Mouse (Mus musculus) liver, embryonic 13.5 days (tissue): ENCODE measurements at regions not wholly inside any gene's neighbourhood (a gene's known extent, or its start where the extent isn't known, plus 50 kb on each side); places are given as distances from the start of the nearest gene placed in this dataset.
"Not testable (repeated sequence)": the region's sequence is repeated elsewhere in the genome, so short reads cannot be mapped to it uniquely, and the experiment has no call there.

Source experiments
- ATAC-seq: fragments of 200-750 bp; cut with Nextera tagmentation; 2 replicates; pipeline ENCODE4 v1.8.0; 2017; ENCODE audit warnings: low read depth, mild to moderate bottlenecking, moderate number of reproducible peaks, moderate library complexity
- DNase-seq: peaks from one replicate; pipeline ENCODE4 v3.0.0; 2022
- H3K27ac ChIP-seq: fragments of 300-500 bp; sonication (generic); 2 replicates; pipeline ENCODE4 v1.5.1; 2015; ENCODE audit warnings: moderate library complexity, mild to moderate bottlenecking, inconsistent platforms
- H3K27me3 ChIP-seq: fragments of 300-500 bp; sonication (generic); 2 replicates; pipeline ENCODE4 v1.6.1; 2015; ENCODE audit warnings: mild to moderate bottlenecking, inconsistent platforms
- H3K36me3 ChIP-seq: fragments of 300-500 bp; sonication (generic); 2 replicates; pipeline ENCODE4 v1.6.1; 2015; ENCODE audit warnings: mild to moderate bottlenecking, inconsistent platforms
- H3K4me1 ChIP-seq: fragments of 300-500 bp; sonication (generic); replicated peaks from 2 replicates; pipeline ENCODE4 v1.6.1; 2015; ENCODE audit warnings: inconsistent platforms
- H3K4me2 ChIP-seq: fragments of 300-500 bp; sonication (generic); 2 replicates; pipeline ENCODE4 v1.6.1; 2015; ENCODE audit warnings: inconsistent platforms, mild to moderate bottlenecking, moderate library complexity
- H3K4me3 ChIP-seq: fragments of 300-500 bp; sonication (generic); replicated peaks from 2 replicates; pipeline ENCODE4 v1.5.1; 2015; ENCODE audit warnings: mild to moderate bottlenecking, inconsistent platforms
- H3K9ac ChIP-seq: fragments of 300-500 bp; sonication (generic); 2 replicates; pipeline ENCODE4 v1.6.1; 2015; ENCODE audit warnings: mild to moderate bottlenecking, inconsistent platforms
- H3K9me3 ChIP-seq: fragments of 300-500 bp; sonication (generic); replicated peaks from 2 replicates; pipeline ENCODE4 v1.6.1; 2016; ENCODE audit warnings: inconsistent platforms
- WGBS: fragments of 180-500 bp; shearing (Covaris S2); methylation state at CpG from one replicate; pipeline ENCODE4 v1.1.7; 2015; ENCODE audit not compliant: insufficient replicate concordance; 5-methylcytosine and 5-hydroxymethylcytosine counted together

GRCm38 (mm10) chr6:67673316-67673715, 137.7 kb upstream of the Tacstd2 start:
- not testable (repeated sequence) for H3K9ac ChIP-seq, H3K4me2 ChIP-seq, H3K4me3 ChIP-seq, H3K27me3 ChIP-seq, H3K36me3 ChIP-seq, H3K9me3 ChIP-seq, ATAC-seq, H3K4me1 ChIP-seq, DNase-seq, H3K27ac ChIP-seq
- WGBS = 55% methylated on average over 2 of the region's 2 CpGs

DNA sequence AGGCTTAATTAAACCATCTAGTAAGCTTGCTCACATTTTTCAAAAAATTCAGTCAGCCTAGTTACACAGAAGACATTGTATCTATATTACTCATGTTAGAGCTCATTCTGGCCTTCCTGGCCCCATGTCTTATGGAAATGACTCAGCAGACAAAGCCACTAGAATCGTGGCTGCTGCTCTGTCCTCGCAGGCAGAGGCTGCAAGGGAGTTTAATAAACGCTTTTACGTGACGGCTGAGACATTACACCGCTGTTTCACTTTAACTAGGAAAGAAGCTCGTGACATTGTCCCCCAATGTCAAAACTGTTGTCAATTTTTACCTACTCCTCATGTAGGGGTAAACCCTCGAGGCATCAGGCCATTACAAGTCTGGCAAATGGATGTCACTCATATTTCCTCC, 132.5 kb upstream of the Tacstd2 start:
- H3K27me3 ChIP-seq, ATAC-seq, H3K9ac ChIP-seq, H3K4me2 ChIP-seq, H3K36me3 ChIP-seq, H3K4me1 ChIP-seq, H3K4me3 ChIP-seq, H3K27ac ChIP-seq, H3K9me3 ChIP-seq, DNase-seq: not testable (repeated sequence)
- 65% methylated on average over 8 of the region's 8 CpGs for WGBS

GRCm38 (mm10) chr6:67631617-67632016, 96.0 kb upstream of the Tacstd2 start:
- Histone ChIP-seq H3K36me3 (no peaks in the 10 kb centered on the region), H3K27ac (no peak overlapping the region), H3K4me1 (no peaks in the 10 kb centered on the region), H3K4me2 (no peak overlapping the region), H3K9me3 (no peaks in the 10 kb centered on the region), H3K4me3 (no peak overlapping the region), H3K27me3 (no peaks in the 10 kb centered on the region), H3K9ac (no peak overlapping the region)
- ATAC-seq (no peak), DNase-seq (no peak)

GRCm38 (mm10) chr6:67610402-67610801, 74.8 kb upstream of the Tacstd2 start:
- Histone ChIP-seq H3K9ac (no peak overlapping the region), H3K9me3 (no peaks in the 10 kb centered on the region), H3K27me3 (no peaks in the 10 kb centered on the region), H3K4me2 (no peak overlapping the region), H3K36me3 (no peaks in the 10 kb centered on the region), H3K4me3 (no peak overlapping the region), H3K4me1 (no peaks in the 10 kb centered on the region), H3K27ac (no peak overlapping the region)
- DNase-seq = no peak
- 53% methylated on average over 1 of the region's 1 CpGs for WGBS
- ATAC-seq = no peak

GRCm38 (mm10) chr6:67609461-67609860, 73.9 kb upstream of the Tacstd2 start:
- H3K4me2 ChIP-seq, ATAC-seq, H3K4me1 ChIP-seq, H3K36me3 ChIP-seq, H3K27ac ChIP-seq, DNase-seq, H3K9me3 ChIP-seq, H3K9ac ChIP-seq, H3K27me3 ChIP-seq, H3K4me3 ChIP-seq: not testable (repeated sequence)
- 13% methylated on average over 1 of the region's 1 CpGs for WGBS
